9 mouse cellular contexts compared by ENCODE assay signal in genomic region chr6:115692963-115693730, GRCm38 (mm10). TPM values are rescaled to one million over a fixed set of nuclear protein-coding genes. Genes with fewer than 3 reads are reported as not detected.
A peak's percentile ranks its signal among the peaks of the same experiment; 100 is the strongest.
DNase-seq lines count a peak whose midpoint lies in the region; ATAC-seq and TF ChIP-seq lines count a peak whose summit lies in the region.
"Had no signal": no experiment of that assay in that cellular context is flagged by ENCODE, and none has a peak within 500 bp of the region (broad histone marks: within the 10 kb centered on the region; RNA-seq: fewer than 3 reads in every experiment).

No protein-coding gene starts in this region.

- no peaks in the 10 kb centered on the region for H3K79me2 ChIP-seq in liver, adult 2 months (ENCODE audit: control insufficient read depth, insufficient read depth, low read length)

- no peaks in the 10 kb centered on the region for H3K9me3 ChIP-seq in liver, embryonic 12.5 days (replicated peaks)
- H3K9me3 ChIP-seq: liver, embryonic 15.5 days had no signal

- H3K4me3 ChIP-seq in liver, adult 2 months (ENCODE audit: insufficient read depth, low read depth, low read length) = no peak overlapping the region
- H3K4me3 ChIP-seq in liver, embryonic 12.5 days = no peak overlapping the region
- no peak overlapping the region for H3K4me3 ChIP-seq in small intestine, adult 2 months (ENCODE audit: low read depth, low read length)
- H3K4me3 ChIP-seq: liver, embryonic 15.5 days had no signal

- TF ChIP-seq CTCF in liver, adult 2 months (IDR thresholded peaks at IDR 0.05; ENCODE audit: low read depth, low read length) = peak; percentile 21; the same call in 1 of the 2 replicates
- peak; percentile 53; the same call in 1 of the 2 replicates for TF ChIP-seq CTCF in small intestine, adult 2 months (IDR thresholded peaks at IDR 0.05; ENCODE audit: extremely low read depth, insufficient read length, insufficient replicate concordance, low read depth, low read length)

- no peaks in the 10 kb centered on the region for H3K4me1 ChIP-seq in liver, adult 2 months (ENCODE audit: control insufficient read depth, insufficient read depth, low read length)
- peaks cover 7% of the 10 kb centered on the region; the same call in 1 of the 2 replicates for H3K4me1 ChIP-seq in liver, embryonic 12.5 days
- peaks cover 10% of the 10 kb centered on the region; the same call in 1 of the 2 replicates for H3K4me1 ChIP-seq in small intestine, adult 2 months (ENCODE audit: control insufficient read depth, insufficient read depth, insufficient read length, low read length)

- H3K4me2 ChIP-seq in liver, embryonic 12.5 days = no peak overlapping the region
- H3K4me2 ChIP-seq: liver, embryonic 15.5 days had no signal

- TF ChIP-seq POLR2A in liver, adult 2 months (IDR thresholded peaks at IDR 0.05; ENCODE audit: extremely low read depth, insufficient read depth, low read length) = no peak
- TF ChIP-seq POLR2A in small intestine, adult 2 months (IDR thresholded peaks at IDR 0.05; ENCODE audit: low read depth, low read length) = no peak

- no peak for ATAC-seq in liver, embryonic 12.5 days
- ATAC-seq in erythroblast, adult 5-6 weeks (replicated peaks; ENCODE audit: low FRiP score, poor library complexity, severe bottlenecking) = 0 out of 2 replicates have a peak, but pooled peaks have one; percentile 14

- whole genome bisulfite sequencing in liver, adult 2 months = 76% methylated on average over 5 of the region's 5 CpGs
- 47% methylated on average over 5 of the region's 5 CpGs for WGBS in liver, embryonic 12.5 days (ENCODE audit: insufficient replicate concordance)
- WGBS in small intestine, adult 2 months = 59% methylated on average over 5 of the region's 5 CpGs

- H3K27ac ChIP-seq in liver, adult 2 months (replicated peaks; ENCODE audit: insufficient read depth, low read depth, low read length) = no peak overlapping the region
- no peak overlapping the region for H3K27ac ChIP-seq in liver, embryonic 12.5 days
- no peak overlapping the region for H3K27ac ChIP-seq in small intestine, adult 2 months (ENCODE audit: insufficient read depth, low read depth, low read length)
- H3K27ac ChIP-seq: liver, embryonic 15.5 days had no signal

- H3K36me3 ChIP-seq in liver, adult 2 months (ENCODE audit: control insufficient read depth, insufficient read depth, low read length) = no peaks in the 10 kb centered on the region
- H3K36me3 ChIP-seq in liver, embryonic 12.5 days = no peaks in the 10 kb centered on the region
- no peaks in the 10 kb centered on the region for H3K36me3 ChIP-seq in small intestine, adult 2 months (ENCODE audit: control insufficient read depth, insufficient read depth, low read length)
- H3K36me3 ChIP-seq: liver, embryonic 15.5 days had no signal

- no peaks in the 10 kb centered on the region for H3K27me3 ChIP-seq in liver, adult 2 months (ENCODE audit: control insufficient read depth, insufficient read depth, low read length)
- no peaks in the 10 kb centered on the region for H3K27me3 ChIP-seq in liver, embryonic 12.5 days (replicated peaks)
- H3K27me3 ChIP-seq in small intestine, adult 2 months (ENCODE audit: control insufficient read depth, insufficient read depth, low read length) = no peaks in the 10 kb centered on the region
- H3K27me3 ChIP-seq: liver, embryonic 15.5 days had no signal

- DNase-seq in embryo, embryonic 10 days (ENCODE audit: low spot score) = peak; percentile 37
- DNase-seq in embryo, embryonic 11 days = no peak
- no peak for DNase-seq in liver, adult 2 months (ENCODE audit: extremely low read depth, low read depth, low spot score)
- DNase-seq in urinary bladder, adult 18-20 months (ENCODE audit: low spot score in 2 of 2) = no peak
- DNase-seq in layer of hippocampus, postnatal 36 days = no peak

- no peak overlapping the region for H3K9ac ChIP-seq in liver, adult 2 months (ENCODE audit: low read depth, low read length)
- H3K9ac ChIP-seq in liver, embryonic 12.5 days = no peak overlapping the region
- H3K9ac ChIP-seq: liver, embryonic 15.5 days had no signal

RNA-seq across cellular contexts. Expression of gene Raf1, which starts 16.7 kb away (rescaled TPM):
- 71.0 and 92.3 TPM in 2 replicates for total RNA-seq in liver, adult 2 months (2014; rRNA removed)
- 90.3 and 129 TPM in 2 replicates for polyA plus RNA-seq in liver, adult 2 months (2012; rRNA removed)
- 52.4 and 53.2 TPM in 2 replicates for polyA plus RNA-seq in liver, embryonic 12.5 days (2016; fragmentation: Nextera tagmentation; extraction: Ambion mirVana)
- total RNA-seq in erythroblast, adult 5-6 weeks (2015; ENCODE audit: low replicate concordance) = 28.4 and 44.7 TPM in 2 replicates
- 19.2 and 36.5 TPM in 2 replicates for total RNA-seq in erythroblast, adult 5-6 weeks (2017; ENCODE audit: low replicate concordance)
- 42.8 and 81.6 TPM in 2 replicates for polyA plus RNA-seq in small intestine, adult 2 months (2012; rRNA removed)
- total RNA-seq in layer of hippocampus, postnatal 36 days (2021) = 10 to 100 TPM; 85.9 to 99.4 TPM
